Mouse (Mus musculus) liver, postnatal 0 days (tissue): ENCODE results near the gene Eml5. TPM values are rescaled to one million over a fixed set of nuclear protein-coding genes. Genes with fewer than 3 reads are reported as not detected.

ENCODE experiments used
- ATAC-seq: fragments of 200-750 bp; cut with Nextera tagmentation; 2 replicates; pipeline ENCODE4 v1.8.0; 2017; ENCODE audit warnings: mild to moderate bottlenecking, moderate library complexity
- DNase-seq: peaks from one replicate; pipeline ENCODE4 v3.0.0-alpha.2; 2016
- H3K27ac ChIP-seq: fragments of 300-500 bp; sonication (generic); 2 replicates; pipeline ENCODE4 v1.5.1; 2014; ENCODE audit warnings: antibody characterized with exemption, moderate library complexity, mild to moderate bottlenecking, low read depth
- H3K27me3 ChIP-seq: fragments of 300-500 bp; sonication (generic); 2 replicates; pipeline ENCODE4 v1.6.1; 2014; ENCODE audit warnings: low read length, control low read depth, mixed read lengths; ENCODE audit not compliant: insufficient read depth
- H3K36me3 ChIP-seq: fragments of 300-500 bp; sonication (generic); replicated peaks from 2 replicates; pipeline ENCODE4 v1.6.1; 2014; ENCODE audit warnings: mild to moderate bottlenecking, control low read depth, low read length, moderate library complexity, mixed read lengths; ENCODE audit not compliant: insufficient read depth
- H3K4me1 ChIP-seq: fragments of 300-500 bp; sonication (generic); 2 replicates; pipeline ENCODE4 v1.6.1; 2014; ENCODE audit warnings: antibody characterized with exemption, mild to moderate bottlenecking, control low read depth; ENCODE audit not compliant: insufficient read depth
- H3K4me2 ChIP-seq: fragments of 300-500 bp; sonication (generic); 2 replicates; pipeline ENCODE4 v1.6.1; 2014; ENCODE audit warnings: low read depth, mild to moderate bottlenecking, low read length, moderate library complexity, mixed read lengths
- H3K4me3 ChIP-seq: fragments of 300-500 bp; sonication (generic); 2 replicates; pipeline ENCODE4 v1.5.1; 2014; ENCODE audit warnings: low read depth, low read length
- H3K9ac ChIP-seq: fragments of 300-500 bp; sonication (generic); replicated peaks from 2 replicates; pipeline ENCODE4 v1.6.1; 2014; ENCODE audit warnings: mild to moderate bottlenecking, moderate library complexity
- H3K9me3 ChIP-seq: fragments of 300-500 bp; sonication (generic); 2 replicates; pipeline ENCODE4 v1.6.1; 2016; ENCODE audit warnings: mild to moderate bottlenecking, control low read depth, low read length, mixed read lengths
- CTCF ChIP-seq: sonication (generic); IDR thresholded peaks from 2 replicates; pipeline ENCODE4 v1.5.1; 2016; ENCODE audit warnings: antibody characterized with exemption, low read depth
- EP300 ChIP-seq: IDR thresholded peaks from 2 replicates; pipeline ENCODE4 v1.6.1; 2016; ENCODE audit warnings: antibody characterized with exemption, low read depth, mild to moderate bottlenecking
- WGBS: fragments of 180-500 bp; shearing (Covaris S2); extraction: QIAGEN DNeasy Blood & Tissue Kit; methylation state at CpG from one replicate; pipeline ENCODE4 v1.1.7; 2014; ENCODE audit not compliant: insufficient replicate concordance; 5-methylcytosine and 5-hydroxymethylcytosine counted together
- polyA plus RNA-seq: library from polyadenylated mRNA; unstranded; fragments of >200 nt; fragmentation: Nextera tagmentation; extraction: Ambion mirVana; gene quantifications from 2 replicates; pipeline ENCODE4 v1.2.1, GENCODE M21; 2015

Gene Eml5
- polyA plus RNA-seq, 1 experiment from 2014 or later = 0.65 TPM

- no peak for ATAC-seq
- Histone ChIP-seq H3K27me3 (no peaks in the 10 kb centered on the region), H3K4me1 (no peaks in the 10 kb centered on the region), H3K36me3 (peaks cover 72% of the 10 kb centered on the region), H3K9me3 (no peaks in the 10 kb centered on the region), H3K4me2 (no peak overlapping the region), H3K4me3 (no peak overlapping the region), H3K9ac (no peak overlapping the region), H3K27ac (no peak overlapping the region)
- TF ChIP-seq CTCF (no peak), EP300 (no peak)
- WGBS = 60% methylated on average over 3 of the region's 3 CpGs
- no peak for DNase-seq
These were observed 123.8 kb downstream of the Eml5 start for GRCm38 (mm10) chr12:98777509-98777908.

DNA sequence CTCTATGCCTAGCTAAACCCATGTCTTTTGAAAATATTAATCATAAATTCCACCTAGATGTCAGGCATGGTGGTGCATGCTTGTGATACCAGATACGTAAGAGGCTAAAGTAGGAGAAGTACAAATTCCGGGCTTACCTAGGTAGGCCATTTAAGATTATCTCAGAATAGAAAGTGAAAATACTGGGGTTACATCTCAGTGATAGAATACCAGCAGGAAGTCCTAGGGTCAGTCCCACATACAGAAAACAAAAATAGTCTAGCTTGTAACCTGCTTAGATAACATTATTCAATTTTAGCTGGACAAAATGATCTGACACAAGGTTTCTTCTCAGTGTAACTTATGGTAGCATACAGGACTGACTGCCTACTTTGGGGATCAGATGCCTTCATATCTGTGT lies 135.0 kb downstream of the Eml5 start:
- Histone ChIP-seq H3K9me3 (no peaks in the 10 kb centered on the region), H3K36me3 (peaks cover 64% of the 10 kb centered on the region)

GRCm38 (mm10) chr12:98759700-98760099 lies 141.6 kb downstream of the Eml5 start:
- WGBS = 87% methylated on average over 6 of the region's 6 CpGs
- TF ChIP-seq EP300 = no peak
- no peak for TF ChIP-seq CTCF
- Histone ChIP-seq H3K27ac (no peak overlapping the region), H3K4me1 (no peaks in the 10 kb centered on the region), H3K9ac (no peak overlapping the region), H3K36me3 (peaks cover 54% of the 10 kb centered on the region), H3K4me3 (no peak overlapping the region), H3K27me3 (no peaks in the 10 kb centered on the region), H3K4me2 (no peak overlapping the region), H3K9me3 (no peaks in the 10 kb centered on the region)
- no peak for ATAC-seq
- DNase-seq = no peak

More for the DNA sequence above, 135.0 kb downstream of the Eml5 start:
- Histone ChIP-seq H3K4me2 (no peak overlapping the region), H3K27me3 (no peaks in the 10 kb centered on the region), H3K9ac (no peak overlapping the region), H3K4me1 (no peaks in the 10 kb centered on the region), H3K27ac (no peak overlapping the region), H3K4me3 (no peak overlapping the region)
- no peak for DNase-seq
- WGBS = 93% methylated on average over 2 of the region's 2 CpGs
- no peak for ATAC-seq
- TF ChIP-seq EP300 = no peak
- no peak for TF ChIP-seq CTCF

GRCm38 (mm10) chr12:98757636-98758035 lies 143.6 kb downstream of the Eml5 start:
- Histone ChIP-seq H3K4me1 (no peaks in the 10 kb centered on the region), H3K4me2 (no peak overlapping the region), H3K9me3 (no peaks in the 10 kb centered on the region), H3K4me3 (no peak overlapping the region), H3K36me3 (peaks cover 43% of the 10 kb centered on the region), H3K9ac (no peak overlapping the region), H3K27me3 (no peaks in the 10 kb centered on the region), H3K27ac (no peak overlapping the region)
- TF ChIP-seq CTCF = no peak
- TF ChIP-seq EP300 = no peak
- 87% methylated on average over 6 of the region's 6 CpGs for WGBS
- DNase-seq (no peak), ATAC-seq (no peak)

GRCm38 (mm10) chr12:98747380-98747753 lies 153.9 kb downstream of the Eml5 start:
- peaks cover 16% of the 10 kb centered on the region; the same call in 1 of the 2 replicates for H3K4me1 ChIP-seq
- no peaks in the 10 kb centered on the region for H3K27me3 ChIP-seq
- peak overlapping the region; percentile 77 for H3K27ac ChIP-seq
- peaks cover 3% of the 10 kb centered on the region; the same call in 1 of the 2 replicates for H3K36me3 ChIP-seq
- DNase-seq (peak; percentile 31), ATAC-seq (no peak)
- TF ChIP-seq EP300 (no peak), CTCF (no peak)
- H3K4me3 ChIP-seq = peak overlapping the region; percentile 95
- no peaks in the 10 kb centered on the region for H3K9me3 ChIP-seq
- peak overlapping the region; percentile 91 for H3K9ac ChIP-seq
- H3K4me2 ChIP-seq = peak overlapping the region; percentile 82
- 3% methylated on average over 14 of the region's 14 CpGs for WGBS

GRCm38 (mm10) chr12:98746746-98747379 lies 154.4 kb downstream of the Eml5 start, which contains the start of gene Zc3h14:
TSS of gene Zc3h14 (plus strand) at chr12:98746964.
- Histone ChIP-seq H3K4me2 (peak within 1 kb of the TSS; percentile 82), H3K4me1 (peaks cover 16% of the 10 kb centered on the region; the same call in 1 of the 2 replicates), H3K27me3 (no peaks in the 10 kb centered on the region), H3K9ac (peak within 1 kb of the TSS; percentile 91), H3K9me3 (no peaks in the 10 kb centered on the region), H3K4me3 (peak within 1 kb of the TSS; percentile 95), H3K27ac (peak within 1 kb of the TSS; percentile 77), H3K36me3 (peaks cover 3% of the 10 kb centered on the region; the same call in 1 of the 2 replicates)
- WGBS = 0% methylated on average over 63 of the region's 87 CpGs
- peak; percentile 81 for TF ChIP-seq CTCF
- no peak for TF ChIP-seq EP300
- ATAC-seq (peak; percentile 95), DNase-seq (peak; percentile 96)
